15 mouse cellular contexts compared by ENCODE assay signal in genomic region chr17:4940589-4940988, GRCm38 (mm10). TPM values are rescaled to one million over a fixed set of nuclear protein-coding genes. Genes with fewer than 3 reads are reported as not detected.
DNase-seq lines count a peak whose midpoint lies in the region; ATAC-seq and TF ChIP-seq lines count a peak whose summit lies in the region.
"Had no signal": no experiment of that assay in that cellular context is flagged by ENCODE, and none has a peak within 500 bp of the region (broad histone marks: within the 10 kb centered on the region; RNA-seq: fewer than 3 reads in every experiment).

No protein-coding gene starts in this region.

- CTCF ChIA-PET in Patski (lab: Charles Lee), result no interaction called here

- no peak for ATAC-seq in hindbrain, embryonic 12.5 days (ENCODE audit: low FRiP score)
- no peak for ATAC-seq in hindbrain, embryonic 11.5 days (ENCODE audit: low FRiP score)
- peak; percentile 82 for ATAC-seq in Patski
- ATAC-seq in neural tube, embryonic 14.5 days (ENCODE audit: low read depth), result peak; percentile 24; the same call in 1 of the 2 replicates
- no peak for ATAC-seq in activated CD4-positive, CD25-positive, alpha-beta regulatory T cell, adult 4 months
- ATAC-seq: forebrain, postnatal 0 days; intestine, embryonic 16.5 days; midbrain, embryonic 13.5 days had no signal

- no peaks in the 10 kb centered on the region for H3K36me3 ChIP-seq in hindbrain, embryonic 12.5 days
- no peaks in the 10 kb centered on the region for H3K36me3 ChIP-seq in hindbrain, embryonic 11.5 days (ENCODE audit: control insufficient read depth, insufficient read depth, low read length)
- no peaks in the 10 kb centered on the region for H3K36me3 ChIP-seq in neural tube, embryonic 14.5 days (ENCODE audit: control insufficient read depth, insufficient read depth, low read length)
- H3K36me3 ChIP-seq: midbrain, embryonic 13.5 days had no signal

- no peak overlapping the region for H3K4me3 ChIP-seq in hindbrain, embryonic 12.5 days
- no peak overlapping the region for H3K4me3 ChIP-seq in hindbrain, embryonic 11.5 days (ENCODE audit: low read depth, low read length)
- no peak overlapping the region for H3K4me3 ChIP-seq in neural tube, embryonic 14.5 days (ENCODE audit: low read depth, low read length)
- H3K4me3 ChIP-seq: midbrain, embryonic 13.5 days had no signal

- peak overlapping the region; percentile 35; the same call in 1 of the 2 replicates for H3K27ac ChIP-seq in hindbrain, embryonic 12.5 days
- H3K27ac ChIP-seq in hindbrain, embryonic 11.5 days (ENCODE audit: low read depth, low read length), result no peak overlapping the region
- no peak overlapping the region for H3K27ac ChIP-seq in neural tube, embryonic 14.5 days (ENCODE audit: low read depth, low read length)
- H3K27ac ChIP-seq: macrophage; midbrain, embryonic 13.5 days had no signal

- no peaks in the 10 kb centered on the region for H3K9me3 ChIP-seq in hindbrain, embryonic 12.5 days (replicated peaks)
- H3K9me3 ChIP-seq in hindbrain, embryonic 11.5 days (ENCODE audit: control insufficient read depth, low read length), result no peaks in the 10 kb centered on the region
- no peaks in the 10 kb centered on the region for H3K9me3 ChIP-seq in neural tube, embryonic 14.5 days (ENCODE audit: control insufficient read depth, low read length)
- H3K9me3 ChIP-seq: midbrain, embryonic 13.5 days had no signal

- DNase-seq in hindbrain, embryonic 11.5 days (ENCODE audit: low spot score), result no peak
- DNase-seq in Patski (ENCODE audit: low read depth, low spot score), result peak; percentile 33
- DNase-seq in kidney, adult 9 months, result peak; percentile 50
- DNase-seq in thymus, postnatal 36 days, result no peak
- DNase-seq: adrenal gland, adult 8-10 months; cerebellum, adult 2 months; forebrain, postnatal 0 days; gastrocnemius, postnatal 10 days had no signal

- H3K27me3 ChIP-seq in hindbrain, embryonic 12.5 days, result no peaks in the 10 kb centered on the region
- no peaks in the 10 kb centered on the region for H3K27me3 ChIP-seq in hindbrain, embryonic 11.5 days (ENCODE audit: control insufficient read depth, insufficient read depth, low read length)
- H3K27me3 ChIP-seq in Patski, result peaks cover 3% of the 10 kb centered on the region
- H3K27me3 ChIP-seq in neural tube, embryonic 14.5 days (ENCODE audit: control insufficient read depth, insufficient read depth, low read length), result no peaks in the 10 kb centered on the region

- no peak for TF ChIP-seq CTCF in Patski (IDR thresholded peaks at IDR 0.05)

- in situ Hi-C loops in Patski (cut with MboI; ENCODE audit: low pct_unique_long_range_greater_than_20kb), result no loop called here

- H3K4me1 ChIP-seq in hindbrain, embryonic 12.5 days, result peaks cover 10% of the 10 kb centered on the region
- H3K4me1 ChIP-seq in hindbrain, embryonic 11.5 days (replicated peaks; ENCODE audit: control insufficient read depth, insufficient read depth, low read length), result peaks cover under 1% of the 10 kb centered on the region; the same call in 1 of the 2 replicates
- H3K4me1 ChIP-seq in neural tube, embryonic 14.5 days (ENCODE audit: control insufficient read depth, insufficient read depth, low read length), result no peaks in the 10 kb centered on the region

- no peak overlapping the region for H3K9ac ChIP-seq in hindbrain, embryonic 12.5 days
- H3K9ac ChIP-seq in hindbrain, embryonic 11.5 days (ENCODE audit: low read depth, low read length), result no peak overlapping the region
- no peak overlapping the region for H3K9ac ChIP-seq in neural tube, embryonic 14.5 days (replicated peaks; ENCODE audit: low read depth, low read length)
- H3K9ac ChIP-seq: forebrain, postnatal 0 days; midbrain, embryonic 13.5 days had no signal

- WGBS in hindbrain, embryonic 12.5 days, result 48% methylated on average over 9 of the region's 9 CpGs
- WGBS in hindbrain, embryonic 11.5 days, result 54% methylated on average over 9 of the region's 9 CpGs
- 25% methylated on average over 9 of the region's 9 CpGs for WGBS in neural tube, embryonic 14.5 days

- H3K4me2 ChIP-seq in hindbrain, embryonic 12.5 days (replicated peaks), result no peak overlapping the region
- no peak overlapping the region for H3K4me2 ChIP-seq in hindbrain, embryonic 11.5 days (replicated peaks; ENCODE audit: low read depth, low read length)
- 0 out of 2 replicates have a peak overlapping the region, but pooled peaks have one; percentile 5 for H3K4me2 ChIP-seq in neural tube, embryonic 14.5 days (ENCODE audit: low read depth, low read length)
- H3K4me2 ChIP-seq: heart, embryonic 11.5 days; midbrain, embryonic 13.5 days had no signal

- POLR2A ChIA-PET in Patski (lab: Charles Lee), result interaction anchor here (0.6 to 0.9 kb wide), 2 partner anchors 21 to 32 kb away, joined by 3 to 6 read pairs; no protein-coding TSS in a partner anchor

RNA-seq across cellular contexts. Expression of gene Arid1b, which starts 53.5 kb away (rescaled TPM):
- polyA plus RNA-seq in hindbrain, embryonic 12.5 days (2016; fragmentation: Nextera tagmentation; extraction: Ambion mirVana), result 22.3 and 22.6 TPM in 2 replicates
- 13.1 and 18.6 TPM in 2 replicates for polyA plus RNA-seq in hindbrain, embryonic 11.5 days (2014; fragmentation: Nextera tagmentation; extraction: Ambion mirVana)
- polyA plus RNA-seq in Patski (2021), result 46.4 TPM
- 20.1 and 22.2 TPM in 2 replicates for polyA plus RNA-seq in neural tube, embryonic 14.5 days (2014; fragmentation: Nextera tagmentation; extraction: Ambion mirVana)
- 10 to 100 TPM in 1 of 2 experiments, 1 to 10 TPM in 1; 9.6 to 12.1 TPM for polyA plus RNA-seq in activated CD4-positive, CD25-positive, alpha-beta regulatory T cell, adult 4 months (2017; shearing (Covaris generic))

Comparison
In these comparisons a context has a peak if more than half of its experiments do, and no peak if none do; other contexts are left out.
1. ATAC-seq: peak in Patski (single experiment) and neural tube, embryonic 14.5 days (single experiment); none in hindbrain, embryonic 12.5 days (single experiment), hindbrain, embryonic 11.5 days (single experiment) and activated CD4-positive, CD25-positive, alpha-beta regulatory T cell, adult 4 months (single experiment).
2. DNase-seq: peak in Patski (single experiment) and kidney, adult 9 months (single experiment); none in hindbrain, embryonic 11.5 days (single experiment) and thymus, postnatal 36 days (0 of 2).